Mouse (Mus musculus) hindbrain, embryonic 10.5 days (tissue): ENCODE measurements around the gene Ptpre. TPM values are rescaled to one million over a fixed set of nuclear protein-coding genes. Genes with fewer than 3 reads are reported as not detected.

ENCODE experiments used
- DNase-seq: peaks from one replicate; pipeline ENCODE4 v3.0.0-alpha.2; 2017; ENCODE audit warnings: low spot score
- H3K27ac ChIP-seq: fragments of 300-500 bp; sonication (generic); 2 replicates; pipeline ENCODE4 v1.5.1; 2016; ENCODE audit warnings: mild to moderate bottlenecking, moderate library complexity
- H3K27me3 ChIP-seq: fragments of 300-500 bp; sonication (generic); 2 replicates; pipeline ENCODE4 v1.6.1; 2016; ENCODE audit warnings: mild to moderate bottlenecking; ENCODE audit not compliant: poor library complexity, insufficient read depth, severe bottlenecking
- H3K36me3 ChIP-seq: fragments of 300-500 bp; sonication (generic); 2 replicates; pipeline ENCODE4 v1.6.1; 2016; ENCODE audit warnings: mild to moderate bottlenecking, moderate library complexity
- H3K4me1 ChIP-seq: fragments of 300-500 bp; sonication (generic); replicated peaks from 2 replicates; pipeline ENCODE4 v1.6.1; 2016; ENCODE audit warnings: mild to moderate bottlenecking
- H3K4me3 ChIP-seq: fragments of 300-500 bp; sonication (generic); 2 replicates; pipeline ENCODE4 v1.5.1; 2016; ENCODE audit warnings: mild to moderate bottlenecking, moderate library complexity
- H3K9me3 ChIP-seq: fragments of 300-500 bp; sonication (generic); 2 replicates; pipeline ENCODE4 v1.6.1; 2016; ENCODE audit warnings: mild to moderate bottlenecking, moderate library complexity
- WGBS: fragments of 180-500 bp; shearing (Covaris S2); methylation state at CpG from one replicate; pipeline ENCODE4 v1.1.7; 2016; 5-methylcytosine and 5-hydroxymethylcytosine counted together
- polyA plus RNA-seq: library from polyadenylated mRNA; unstranded; fragments of >200 nt; fragmentation: Nextera tagmentation; extraction: Ambion mirVana; gene quantifications from 2 replicates; pipeline ENCODE4 v1.2.1, GENCODE M21; 2016

Ptpre gene
- polyA plus RNA-seq, 1 experiment from 2014 or later: 0.85 TPM

GRCm38 (mm10) chr7:135588620-135589309 is 51.5 kb downstream of the Ptpre start:
- 77% methylated on average over 8 of the region's 8 CpGs for WGBS
- Histone ChIP-seq H3K27ac (0 out of 2 replicates have a peak overlapping the region, but pooled peaks have one; percentile 2), H3K27me3 (no peaks in the 10 kb centered on the region), H3K36me3 (no peaks in the 10 kb centered on the region), H3K4me3 (no peak overlapping the region), H3K4me1 (peaks cover 30% of the 10 kb centered on the region), H3K9me3 (no peaks in the 10 kb centered on the region)
- DNase-seq: no peak

GRCm38 (mm10) chr7:135591461-135591860 is 54.2 kb downstream of the Ptpre start:
- H3K4me1 ChIP-seq: peaks cover 40% of the 10 kb centered on the region
- H3K36me3 ChIP-seq: no peaks in the 10 kb centered on the region
- H3K4me3 ChIP-seq: no peak overlapping the region
- no peaks in the 10 kb centered on the region for H3K9me3 ChIP-seq
- H3K27ac ChIP-seq: no peak overlapping the region
- DNase-seq: no peak
- 77% methylated on average over 2 of the region's 2 CpGs for WGBS
- H3K27me3 ChIP-seq: no peaks in the 10 kb centered on the region

GRCm38 (mm10) chr7:135593286-135593685 is 56.0 kb downstream of the Ptpre start:
- Histone ChIP-seq H3K4me3 (no peak overlapping the region), H3K27me3 (no peaks in the 10 kb centered on the region), H3K36me3 (no peaks in the 10 kb centered on the region), H3K9me3 (no peaks in the 10 kb centered on the region), H3K4me1 (peaks cover 45% of the 10 kb centered on the region), H3K27ac (no peak overlapping the region)
- no peak for DNase-seq
- WGBS: 86% methylated on average over 5 of the region's 5 CpGs

- H3K27ac ChIP-seq: no peak overlapping the region
- H3K9me3 ChIP-seq: no peaks in the 10 kb centered on the region
- H3K36me3 ChIP-seq: no peaks in the 10 kb centered on the region
- DNase-seq: no peak
- H3K4me1 ChIP-seq: peaks cover 47% of the 10 kb centered on the region
- no peaks in the 10 kb centered on the region for H3K27me3 ChIP-seq
- H3K4me3 ChIP-seq: no peak overlapping the region
- WGBS: 86% methylated on average over 3 of the region's 3 CpGs
Measured at GRCm38 (mm10) chr7:135593825-135594224, 56.5 kb downstream of the Ptpre start.

GRCm38 (mm10) chr7:135594676-135595075 is 57.4 kb downstream of the Ptpre start:
- H3K27ac ChIP-seq: peak overlapping the region; percentile 16; the same call in 1 of the 2 replicates
- H3K9me3 ChIP-seq: no peaks in the 10 kb centered on the region
- H3K4me1 ChIP-seq: peaks cover 51% of the 10 kb centered on the region
- no peak overlapping the region for H3K4me3 ChIP-seq
- WGBS: 74% methylated on average over 7 of the region's 7 CpGs
- no peak for DNase-seq
- H3K36me3 ChIP-seq: no peaks in the 10 kb centered on the region
- no peaks in the 10 kb centered on the region for H3K27me3 ChIP-seq

- WGBS: 56% methylated on average over 5 of the region's 5 CpGs
- Histone ChIP-seq H3K27me3 (no peaks in the 10 kb centered on the region), H3K27ac (peak overlapping the region; percentile 43; the same call in 1 of the 2 replicates), H3K4me1 (peaks cover 51% of the 10 kb centered on the region), H3K36me3 (no peaks in the 10 kb centered on the region), H3K9me3 (no peaks in the 10 kb centered on the region), H3K4me3 (no peak overlapping the region)
- DNase-seq: no peak
Measured at GRCm38 (mm10) chr7:135595640-135596174, 58.4 kb downstream of the Ptpre start.

GRCm38 (mm10) chr7:135597006-135597405 is 59.7 kb downstream of the Ptpre start:
- Histone ChIP-seq H3K4me1 (peaks cover 51% of the 10 kb centered on the region), H3K27ac (peak overlapping the region; percentile 43; the same call in 1 of the 2 replicates), H3K36me3 (no peaks in the 10 kb centered on the region), H3K27me3 (no peaks in the 10 kb centered on the region), H3K4me3 (no peak overlapping the region), H3K9me3 (no peaks in the 10 kb centered on the region)
- DNase-seq: no peak
- WGBS: 65% methylated on average over 9 of the region's 9 CpGs

- Histone ChIP-seq H3K36me3 (no peaks in the 10 kb centered on the region), H3K27ac (peak overlapping the region; percentile 71), H3K9me3 (no peaks in the 10 kb centered on the region), H3K4me1 (peaks cover 47% of the 10 kb centered on the region), H3K4me3 (no peak overlapping the region), H3K27me3 (no peaks in the 10 kb centered on the region)
- peak; percentile 11 for DNase-seq
- 60% methylated on average over 12 of the region's 12 CpGs for WGBS
Measured at GRCm38 (mm10) chr7:135597604-135598289, 60.5 kb downstream of the Ptpre start.

- Histone ChIP-seq H3K27me3 (no peaks in the 10 kb centered on the region), H3K4me1 (peaks cover 53% of the 10 kb centered on the region), H3K4me3 (no peak overlapping the region), H3K36me3 (no peaks in the 10 kb centered on the region), H3K9me3 (no peaks in the 10 kb centered on the region), H3K27ac (peak overlapping the region; percentile 71)
- WGBS: 69% methylated on average over 7 of the region's 7 CpGs
- DNase-seq: no peak
Measured at GRCm38 (mm10) chr7:135598303-135598855, 61.1 kb downstream of the Ptpre start.

- no peaks in the 10 kb centered on the region for H3K9me3 ChIP-seq
- H3K4me3 ChIP-seq: no peak overlapping the region
- 87% methylated on average over 3 of the region's 3 CpGs for WGBS
- H3K27me3 ChIP-seq: no peaks in the 10 kb centered on the region
- H3K27ac ChIP-seq: no peak overlapping the region
- H3K36me3 ChIP-seq: no peaks in the 10 kb centered on the region
- H3K4me1 ChIP-seq: peaks cover 52% of the 10 kb centered on the region
- DNase-seq: no peak
Measured at GRCm38 (mm10) chr7:135600076-135600475, 62.8 kb downstream of the Ptpre start.

GRCm38 (mm10) chr7:135601607-135602006 is 64.3 kb downstream of the Ptpre start:
- Histone ChIP-seq H3K4me1 (peaks cover 43% of the 10 kb centered on the region), H3K36me3 (no peaks in the 10 kb centered on the region), H3K9me3 (no peaks in the 10 kb centered on the region), H3K27me3 (no peaks in the 10 kb centered on the region), H3K27ac (no peak overlapping the region), H3K4me3 (no peak overlapping the region)
- DNase-seq: no peak
- WGBS: 85% methylated on average over 8 of the region's 8 CpGs

- Histone ChIP-seq H3K4me3 (no peak overlapping the region), H3K9me3 (no peaks in the 10 kb centered on the region), H3K36me3 (no peaks in the 10 kb centered on the region), H3K4me1 (peaks cover 37% of the 10 kb centered on the region), H3K27me3 (no peaks in the 10 kb centered on the region), H3K27ac (no peak overlapping the region)
- DNase-seq: no peak
- WGBS: 88% methylated on average over 6 of the region's 6 CpGs
Measured at GRCm38 (mm10) chr7:135602265-135602664, 65.0 kb downstream of the Ptpre start.
